Mouse (Mus musculus): ENCODE data around the gene Gm45713. TPM values are rescaled to one million over a fixed set of nuclear protein-coding genes. Genes with fewer than 3 reads are reported as not detected.

Gm45713 gene
- polyA plus RNA-seq, 1 experiment, result 1.5 TPM

GRCm38 (mm10) chr7:45079856-45080255 lies 56.2 kb downstream of the Gm45713 start:
- no peak for TF ChIP-seq GATA1 (IDR thresholded peaks at IDR 0.05; ENCODE audit: low read length)

- TF ChIP-seq GATA1 (IDR thresholded peaks at IDR 0.05; ENCODE audit: low read length), result no peak
These were observed 57.5 kb downstream of the Gm45713 start for GRCm38 (mm10) chr7:45078513-45078912.

GRCm38 (mm10) chr7:45077829-45078228 lies 58.2 kb downstream of the Gm45713 start:
- TF ChIP-seq GATA1 (IDR thresholded peaks at IDR 0.05; ENCODE audit: low read length), result no peak

GRCm38 (mm10) chr7:45077322-45077721 lies 58.7 kb downstream of the Gm45713 start:
- no peak for TF ChIP-seq GATA1 (IDR thresholded peaks at IDR 0.05; ENCODE audit: low read length)

DNA sequence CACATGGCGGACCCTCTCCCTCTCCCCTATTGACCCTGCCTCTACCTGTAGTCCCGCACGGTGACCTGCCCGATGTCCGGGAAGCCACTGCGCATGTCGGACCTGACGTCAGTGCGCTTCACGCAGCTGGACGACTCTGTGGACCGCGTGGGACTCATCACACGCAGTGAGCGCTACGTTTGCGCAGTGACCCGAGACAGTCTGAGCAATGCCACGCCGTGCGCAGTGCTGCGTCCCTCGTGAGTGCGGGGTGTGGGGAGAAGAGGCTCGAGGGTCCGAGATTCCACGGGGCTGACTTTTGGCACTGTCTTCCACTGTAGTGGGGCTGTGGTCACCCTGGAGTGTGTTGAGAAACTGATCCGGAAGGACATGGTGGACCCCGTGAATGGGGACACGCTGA lies 59.5 kb downstream of the Gm45713 start:
- no peak for TF ChIP-seq GATA1 (IDR thresholded peaks at IDR 0.05; ENCODE audit: low read length)

Other genes starting within 250 kb of the Gm45713 start
- 568 and 719 TPM in 2 replicates for gene Med25, start 243.5 kb downstream of the Gm45713 start, polyA plus RNA-seq (2012)
- gene Fuz, start 240.2 kb downstream of the Gm45713 start, polyA plus RNA-seq (2012), result 67.3 and 78.5 TPM in 2 replicates
- gene Ap2a1, start 206.7 kb downstream of the Gm45713 start, polyA plus RNA-seq (2012), result 254 and 278 TPM in 2 replicates
- gene Tsks, start 193.0 kb downstream of the Gm45713 start, polyA plus RNA-seq (2012), result 0.16 TPM in 1 of 2 replicates, not detected in the other
- gene Cpt1c, start 161.4 kb downstream of the Gm45713 start, polyA plus RNA-seq (2012), result 1.2 and 1.9 TPM in 2 replicates
- 142 and 234 TPM in 2 replicates for gene Prmt1, start 149.7 kb downstream of the Gm45713 start, polyA plus RNA-seq (2012)
- gene Irf3, start 138.6 kb downstream of the Gm45713 start, polyA plus RNA-seq (2012), result 110 and 153 TPM in 2 replicates
- 195 and 211 TPM in 2 replicates for gene Bcl2l12, start 137.5 kb downstream of the Gm45713 start, polyA plus RNA-seq (2012)
- 347 and 406 TPM in 2 replicates for gene Scaf1, start 119.9 kb downstream of the Gm45713 start, polyA plus RNA-seq (2012)
- 7.8 and 9.1 TPM in 2 replicates for gene Rras, start 118.3 kb downstream of the Gm45713 start, polyA plus RNA-seq (2012)
- gene Prr12, start 83.3 kb downstream of the Gm45713 start, polyA plus RNA-seq (2012), result 123 and 149 TPM in 2 replicates
- gene Nosip, start 73.8 kb downstream of the Gm45713 start, polyA plus RNA-seq (2012), result 160 and 205 TPM in 2 replicates
- 28.0 and 34.7 TPM in 2 replicates for gene Prrg2, start 73.6 kb downstream of the Gm45713 start, polyA plus RNA-seq (2012)
- gene Rcn3, start 44.0 kb downstream of the Gm45713 start, polyA plus RNA-seq (2012), result 1.2 and 1.8 TPM in 2 replicates
- 0.04 TPM in 1 of 2 replicates, not detected in the other for gene Fcgrt, start 32.4 kb downstream of the Gm45713 start, polyA plus RNA-seq (2012)
- 236 and 428 TPM in 2 replicates for gene Rps11, start 11.8 kb downstream of the Gm45713 start, polyA plus RNA-seq (2012)
- 9,046 and 9,149 TPM in 2 replicates for gene Rpl13a, start 7.5 kb downstream of the Gm45713 start, polyA plus RNA-seq (2012)
- 47.6 and 56.0 TPM in 2 replicates for gene Flt3l, start 201 bp upstream of the Gm45713 start, polyA plus RNA-seq (2012)
- 93.6 and 96.2 TPM in 2 replicates for gene Pih1d1, start 18.1 kb upstream of the Gm45713 start, polyA plus RNA-seq (2012)
- 150 and 154 TPM in 2 replicates for gene Aldh16a1, start 18.4 kb upstream of the Gm45713 start, polyA plus RNA-seq (2012)
- gene Slc17a7, start 27.7 kb upstream of the Gm45713 start, polyA plus RNA-seq (2012), result 0.06 and 0.09 TPM in 2 replicates
- gene Gfy, start 43.3 kb upstream of the Gm45713 start, polyA plus RNA-seq (2012), result not detected in 2 replicates
- not detected in 2 replicates for gene Pth2, start 44.8 kb upstream of the Gm45713 start, polyA plus RNA-seq (2012)
- not detected in 2 replicates for gene Ccdc155, start 68.7 kb upstream of the Gm45713 start, polyA plus RNA-seq (2012)
- 0.13 TPM in 1 of 2 replicates, not detected in the other for gene Dkkl1, start 75.9 kb upstream of the Gm45713 start, polyA plus RNA-seq (2012)
- gene Tead2, start 79.5 kb upstream of the Gm45713 start, polyA plus RNA-seq (2012), result not detected in 2 replicates
- gene Cd37, start 102.9 kb upstream of the Gm45713 start, polyA plus RNA-seq (2012), result 96.2 and 133 TPM in 2 replicates
- gene Slc6a16, start 104.9 kb upstream of the Gm45713 start, polyA plus RNA-seq (2012), result not detected in 2 replicates
- gene Slc6a21, start 141.3 kb upstream of the Gm45713 start, polyA plus RNA-seq (2012), result not detected in 2 replicates
- 0.13 and 0.19 TPM in 2 replicates for gene Trpm4, start 197.5 kb upstream of the Gm45713 start, polyA plus RNA-seq (2012)
- gene Hrc, start 199.1 kb upstream of the Gm45713 start, polyA plus RNA-seq (2012), result not detected in 2 replicates
- 5.9 and 6.4 TPM in 2 replicates for gene Ppfia3, start 230.8 kb upstream of the Gm45713 start, polyA plus RNA-seq (2012)
- gene Lin7b, start 234.4 kb upstream of the Gm45713 start, polyA plus RNA-seq (2012), result 3.0 and 3.6 TPM in 2 replicates